Mouse (Mus musculus) cortical plate, adult 2 months (tissue): Measurements from ENCODE around the gene Rangap1.

Source experiments
- CTCF ChIP-seq: fragments of 200-500 bp; IDR thresholded peaks from 2 replicates; pipeline ENCODE4 v1.5.1; 2011; ENCODE audit warnings: mild to moderate bottlenecking, control low read depth, low read length; ENCODE audit not compliant: insufficient read depth; ENCODE audit errors: extremely low read depth
- POLR2A ChIP-seq: fragments of 200-500 bp; IDR thresholded peaks from 2 replicates; pipeline ENCODE4 v1.6.1; 2011; ENCODE audit warnings: mild to moderate bottlenecking, low read length, control low read depth; ENCODE audit not compliant: insufficient read depth; ENCODE audit errors: extremely low read depth

DNA sequence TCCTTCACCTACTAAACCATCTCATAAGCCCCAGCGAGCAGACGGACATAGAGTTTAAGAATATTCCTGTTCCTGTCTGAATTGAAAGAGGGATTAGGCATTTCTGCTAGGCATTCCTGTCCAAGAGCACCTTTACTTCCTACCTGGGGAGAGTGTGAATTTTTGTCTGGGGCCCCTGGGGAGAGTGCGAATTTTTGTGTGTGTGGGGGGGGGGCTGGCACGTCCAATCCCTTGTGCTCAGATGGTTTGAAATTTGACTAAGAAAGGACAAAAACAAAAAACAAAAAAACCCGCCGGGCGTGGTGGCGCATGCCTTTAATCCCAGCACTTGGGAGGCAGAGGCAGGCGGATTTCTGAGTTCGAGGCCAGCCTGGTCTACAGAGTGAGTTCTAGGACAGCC, 82.0 kb downstream of the Rangap1 start:
- TF ChIP-seq CTCF: no peak
- no peak for TF ChIP-seq POLR2A
